Mouse (Mus musculus) intestine, embryonic 15.5 days (tissue): ENCODE results near the gene Bcl11b. TPM values are rescaled to one million over a fixed set of nuclear protein-coding genes. Genes with fewer than 3 reads are reported as not detected.

Experiments used
- ATAC-seq: fragments of 200-750 bp; cut with Nextera tagmentation; 2 replicates; pipeline ENCODE4 v1.8.0; 2017; ENCODE audit warnings: moderate TSS enrichment, moderate library complexity
- H3K27ac ChIP-seq: fragments of 300-500 bp; sonication (generic); 2 replicates; pipeline ENCODE4 v1.5.1; 2015; ENCODE audit warnings: mild to moderate bottlenecking, inconsistent platforms
- H3K27me3 ChIP-seq: fragments of 300-500 bp; sonication (generic); replicated peaks from 2 replicates; pipeline ENCODE4 v1.6.1; 2015; ENCODE audit warnings: inconsistent platforms
- H3K36me3 ChIP-seq: fragments of 300-500 bp; sonication (generic); 2 replicates; pipeline ENCODE4 v1.6.1; 2015; ENCODE audit warnings: inconsistent platforms
- H3K4me1 ChIP-seq: fragments of 300-500 bp; sonication (generic); replicated peaks from 2 replicates; pipeline ENCODE4 v1.6.1; 2015; ENCODE audit warnings: inconsistent platforms
- H3K4me2 ChIP-seq: fragments of 300-500 bp; sonication (generic); replicated peaks from 2 replicates; pipeline ENCODE4 v1.6.1; 2015; ENCODE audit warnings: mild to moderate bottlenecking, inconsistent platforms
- H3K4me3 ChIP-seq: fragments of 300-500 bp; sonication (generic); replicated peaks from 2 replicates; pipeline ENCODE4 v1.5.1; 2015; ENCODE audit warnings: inconsistent platforms
- H3K9ac ChIP-seq: fragments of 300-500 bp; sonication (generic); 2 replicates; pipeline ENCODE4 v1.6.1; 2015; ENCODE audit warnings: inconsistent platforms
- H3K9me3 ChIP-seq: fragments of 300-500 bp; sonication (generic); 2 replicates; pipeline ENCODE4 v1.6.1; 2016; ENCODE audit warnings: inconsistent platforms
- WGBS: fragments of 180-500 bp; shearing (Covaris S2); methylation state at CpG from one replicate; pipeline ENCODE4 v1.1.7; 2015; 5-methylcytosine and 5-hydroxymethylcytosine counted together
- polyA plus RNA-seq: library from polyadenylated mRNA; unstranded; fragments of >200 nt; fragmentation: Nextera tagmentation; extraction: Ambion mirVana; gene quantifications from 2 replicates; pipeline ENCODE4 v1.2.1, GENCODE M21; 2015

Gene Bcl11b
- polyA plus RNA-seq, 1 experiment from 2014 or later: 6.9 TPM

DNA sequence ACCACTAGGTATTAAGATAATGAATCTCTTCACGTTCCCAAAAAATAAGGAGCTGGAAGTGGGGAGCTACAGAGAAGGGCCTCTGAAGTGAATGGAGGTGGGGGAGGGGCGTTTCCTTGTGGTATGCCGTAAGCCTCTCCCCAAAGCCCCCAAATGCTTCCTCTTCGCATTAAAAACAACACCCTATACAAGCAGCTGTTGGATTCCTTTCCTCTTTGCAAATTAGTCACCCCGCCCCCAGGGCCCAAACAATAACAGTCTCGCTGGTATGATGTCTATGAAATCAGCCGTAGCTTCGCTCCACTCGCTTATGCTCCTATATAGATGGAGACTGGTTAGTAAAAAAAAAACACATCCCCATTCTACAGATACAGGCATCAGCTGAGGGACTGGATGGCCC, 25.9 kb downstream of the Bcl11b start:
- 45% methylated on average over 9 of the region's 9 CpGs for WGBS
- Histone ChIP-seq H3K4me3 (no peak overlapping the region), H3K36me3 (no peaks in the 10 kb centered on the region), H3K27ac (no peak overlapping the region), H3K4me1 (peaks cover 43% of the 10 kb centered on the region), H3K27me3 (no peaks in the 10 kb centered on the region), H3K9ac (no peak overlapping the region), H3K9me3 (no peaks in the 10 kb centered on the region), H3K4me2 (no peak overlapping the region)
- ATAC-seq: no peak

DNA sequence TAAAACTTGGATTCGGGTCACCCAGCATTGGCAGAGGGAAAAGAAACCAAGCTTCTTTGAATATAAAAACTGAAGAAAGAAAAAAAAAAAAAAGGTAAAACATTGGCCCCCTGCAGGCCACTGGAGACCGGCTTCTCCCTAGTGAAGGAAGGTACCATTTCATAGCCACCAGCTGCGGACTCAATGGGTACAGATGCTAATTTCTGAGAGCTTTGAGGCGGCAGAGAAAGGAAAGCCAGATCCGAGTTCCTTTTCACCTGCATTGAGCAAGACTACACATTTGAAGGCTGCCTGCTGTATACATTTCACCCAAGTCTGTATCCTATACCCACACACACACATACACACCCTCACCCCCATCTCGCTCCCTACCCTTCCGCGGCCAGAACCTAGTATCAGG, 26.3 kb downstream of the Bcl11b start:
- no peak overlapping the region for H3K4me3 ChIP-seq
- ATAC-seq: no peak
- H3K9me3 ChIP-seq: no peaks in the 10 kb centered on the region
- H3K4me1 ChIP-seq: peaks cover 43% of the 10 kb centered on the region
- no peak overlapping the region for H3K4me2 ChIP-seq
- no peaks in the 10 kb centered on the region for H3K36me3 ChIP-seq
- WGBS: 67% methylated on average over 8 of the region's 8 CpGs
- H3K9ac ChIP-seq: no peak overlapping the region
- H3K27ac ChIP-seq: no peak overlapping the region
- H3K27me3 ChIP-seq: no peaks in the 10 kb centered on the region

DNA sequence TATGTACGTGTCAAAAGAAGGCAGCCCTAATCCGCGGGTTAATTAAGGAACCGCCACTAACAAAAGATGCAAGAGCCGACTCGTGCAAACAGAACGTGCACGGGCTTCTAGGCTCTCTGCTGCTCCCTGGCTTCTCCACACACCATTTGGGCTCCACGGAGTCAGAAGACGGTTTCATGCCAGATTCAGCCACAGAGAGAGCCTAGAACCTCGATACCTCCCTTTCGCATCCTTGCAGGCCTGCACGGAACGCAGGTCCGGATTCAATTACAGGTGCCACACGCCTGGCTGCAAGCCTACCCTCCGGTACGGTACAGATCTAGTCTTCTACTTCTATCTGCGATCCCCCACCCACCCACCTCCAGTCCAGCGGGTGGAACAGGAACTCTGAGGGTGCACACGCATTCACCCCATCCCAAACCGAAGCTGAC, 26.8 kb downstream of the Bcl11b start:
- H3K4me3 ChIP-seq: no peak overlapping the region

DNA sequence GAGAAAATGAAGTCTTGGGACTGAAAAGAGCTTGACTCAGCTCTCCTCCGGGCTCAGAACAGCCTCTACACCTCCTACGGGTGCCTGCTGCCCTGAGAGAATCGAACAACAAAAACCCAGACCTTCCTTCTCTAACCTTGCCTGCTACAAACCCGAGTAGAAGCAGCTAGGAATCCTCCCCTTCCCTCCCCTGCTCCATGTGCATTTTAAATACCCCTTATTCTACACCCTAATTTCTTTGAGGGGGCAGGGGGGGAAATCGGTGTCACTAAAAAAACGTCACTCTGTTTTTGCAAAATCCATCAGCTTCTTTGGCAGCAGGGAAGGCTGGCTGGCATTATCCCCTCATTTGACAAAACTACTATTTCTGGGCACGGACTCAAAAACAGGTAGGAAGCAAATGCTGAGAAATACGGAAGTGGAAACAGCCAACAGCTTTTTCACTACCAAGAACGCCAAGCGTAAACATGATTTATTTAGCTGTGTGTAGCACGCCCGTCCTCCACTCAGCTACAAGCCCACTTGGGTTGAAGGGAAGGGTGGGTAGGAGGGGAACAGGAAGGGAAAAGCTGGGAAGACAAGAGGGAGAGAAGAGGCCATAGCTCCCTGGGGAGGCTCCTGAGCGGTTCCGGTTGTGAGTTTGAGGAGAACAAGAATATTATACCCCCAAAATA, 27.4 kb downstream of the Bcl11b start:
- H3K9me3 ChIP-seq: no peaks in the 10 kb centered on the region
- no peak for ATAC-seq
- H3K4me2 ChIP-seq: peak overlapping the region; percentile 39
- no peak overlapping the region for H3K27ac ChIP-seq
- no peak overlapping the region for H3K4me3 ChIP-seq
- no peaks in the 10 kb centered on the region for H3K36me3 ChIP-seq
- no peak overlapping the region for H3K9ac ChIP-seq
- no peaks in the 10 kb centered on the region for H3K27me3 ChIP-seq
- WGBS: 43% methylated on average over 14 of the region's 14 CpGs
- H3K4me1 ChIP-seq: peaks cover 36% of the 10 kb centered on the region

More for the DNA sequence above, 26.8 kb downstream of the Bcl11b start:
- H3K4me1 ChIP-seq: peaks cover 41% of the 10 kb centered on the region
- no peaks in the 10 kb centered on the region for H3K9me3 ChIP-seq
- H3K27me3 ChIP-seq: no peaks in the 10 kb centered on the region
- no peak overlapping the region for H3K9ac ChIP-seq
- H3K4me2 ChIP-seq: peak overlapping the region; percentile 39
- no peak for ATAC-seq
- no peaks in the 10 kb centered on the region for H3K36me3 ChIP-seq
- WGBS: 49% methylated on average over 22 of the region's 22 CpGs
- no peak overlapping the region for H3K27ac ChIP-seq

DNA sequence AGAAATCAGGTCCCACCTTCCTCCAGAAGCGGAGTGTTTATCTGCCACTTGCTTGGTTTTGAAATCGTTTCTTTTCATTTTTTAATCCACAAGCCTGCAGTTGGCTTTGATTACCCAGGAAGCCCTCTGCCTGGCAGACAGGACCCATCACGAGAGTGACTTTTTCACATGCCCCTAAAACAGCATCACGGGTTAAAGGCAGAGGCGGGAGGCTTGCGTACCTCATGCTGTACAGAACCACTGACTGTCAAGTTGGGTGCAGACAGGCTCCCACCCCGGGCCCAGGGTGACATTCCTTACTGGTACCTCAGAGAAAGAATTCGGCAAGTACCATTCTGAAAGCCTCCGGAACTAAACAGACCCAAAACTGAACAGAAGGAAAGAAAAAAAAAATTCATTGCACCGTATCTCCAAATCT, 27.9 kb downstream of the Bcl11b start:
- Histone ChIP-seq H3K27ac (no peak overlapping the region), H3K27me3 (no peaks in the 10 kb centered on the region), H3K9me3 (no peaks in the 10 kb centered on the region), H3K4me3 (no peak overlapping the region), H3K36me3 (no peaks in the 10 kb centered on the region), H3K9ac (no peak overlapping the region), H3K4me1 (peaks cover 30% of the 10 kb centered on the region), H3K4me2 (no peak overlapping the region)
- 81% methylated on average over 10 of the region's 10 CpGs for WGBS
- no peak for ATAC-seq

DNA sequence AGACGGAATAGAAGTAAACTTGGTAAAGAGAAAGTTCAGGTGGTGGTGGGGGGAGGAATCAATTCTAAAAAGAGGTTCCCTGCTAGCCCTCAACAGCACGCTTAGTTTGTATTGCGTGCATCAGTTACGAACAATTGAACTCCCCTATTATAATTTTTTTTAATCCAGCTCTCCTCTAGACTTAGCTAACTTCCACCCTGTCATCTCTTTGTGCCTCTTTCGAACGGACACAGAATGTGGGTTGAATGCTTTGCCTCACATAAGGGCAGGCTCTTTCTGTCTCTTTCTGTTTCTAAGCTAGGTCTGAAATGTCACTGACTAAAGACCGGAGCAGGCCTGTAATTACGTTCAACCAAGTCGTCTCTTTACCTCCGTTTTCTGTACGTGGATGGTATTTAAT, 28.9 kb downstream of the Bcl11b start:
- Histone ChIP-seq H3K4me1 (peaks cover 22% of the 10 kb centered on the region), H3K36me3 (no peaks in the 10 kb centered on the region), H3K9ac (no peak overlapping the region), H3K27ac (no peak overlapping the region), H3K9me3 (no peaks in the 10 kb centered on the region), H3K4me3 (no peak overlapping the region), H3K27me3 (no peaks in the 10 kb centered on the region), H3K4me2 (no peak overlapping the region)
- WGBS: 84% methylated on average over 11 of the region's 11 CpGs
- no peak for ATAC-seq

DNA sequence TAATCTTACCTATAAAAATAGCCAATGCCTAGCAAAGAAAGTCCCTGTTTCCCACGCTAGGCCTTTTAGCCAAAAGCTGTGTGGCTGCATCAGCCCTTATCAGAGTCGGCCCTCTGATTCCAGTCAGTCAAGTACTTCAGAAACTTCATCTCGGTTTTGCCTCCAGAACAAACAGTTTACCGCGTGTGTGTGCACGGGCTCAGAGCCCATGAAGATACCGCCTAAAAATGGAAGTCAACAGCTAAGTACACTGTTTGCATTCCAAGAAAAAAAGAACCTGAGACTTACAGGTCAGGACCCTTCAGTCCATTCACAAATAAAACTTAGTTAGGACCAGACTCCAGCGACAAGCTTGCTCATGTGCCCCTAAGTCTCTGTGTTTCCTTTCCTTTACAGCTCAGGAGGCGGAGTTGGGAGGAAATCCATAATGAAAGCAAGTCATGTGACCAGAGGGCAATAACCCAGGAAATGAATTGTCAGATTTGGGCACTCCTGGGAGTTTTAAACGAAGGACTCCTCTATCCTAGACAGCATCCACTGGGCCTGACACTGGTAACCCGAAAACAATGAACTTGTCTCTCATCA, 29.8 kb downstream of the Bcl11b start:
- no peak overlapping the region for H3K4me3 ChIP-seq
- H3K27me3 ChIP-seq: no peaks in the 10 kb centered on the region
- no peaks in the 10 kb centered on the region for H3K36me3 ChIP-seq
- no peak overlapping the region for H3K4me2 ChIP-seq
- H3K4me1 ChIP-seq: peaks cover 21% of the 10 kb centered on the region
- no peak overlapping the region for H3K27ac ChIP-seq
- no peak overlapping the region for H3K9ac ChIP-seq
- WGBS: 40% methylated on average over 11 of the region's 11 CpGs
- peak; percentile 61 for ATAC-seq
- H3K9me3 ChIP-seq: no peaks in the 10 kb centered on the region

DNA sequence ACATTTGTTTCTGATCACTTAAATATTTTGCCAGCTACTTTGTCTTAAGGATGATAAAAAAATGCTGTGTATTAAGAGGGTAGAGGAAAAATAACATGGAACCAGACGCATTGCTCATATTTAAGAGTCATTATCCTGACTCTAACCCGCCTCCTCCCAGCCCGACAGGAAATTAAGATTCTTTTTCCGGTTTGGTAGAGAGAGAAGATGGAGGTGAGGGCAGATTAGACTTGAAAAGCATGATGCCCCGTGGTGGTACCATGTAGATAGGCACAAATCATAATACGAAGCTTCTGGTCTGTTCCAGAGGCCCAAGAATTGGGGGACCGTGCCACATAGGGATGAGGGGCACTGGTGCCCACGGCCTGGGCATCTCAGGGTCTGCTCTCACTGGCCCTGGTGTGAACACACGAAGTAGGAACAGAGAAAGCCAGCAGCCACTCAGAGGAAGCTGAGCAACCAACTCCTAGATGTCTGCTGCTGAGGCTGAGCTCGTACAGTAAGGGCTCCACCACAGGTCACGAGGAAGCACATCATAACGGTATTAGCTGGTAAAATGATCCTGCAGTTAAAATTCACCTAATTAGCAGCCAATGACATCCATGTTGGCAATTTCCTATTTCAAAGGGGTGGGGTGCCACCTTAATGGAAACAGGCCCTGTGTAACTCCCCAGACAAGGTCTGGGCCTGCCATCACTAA, 32.2 kb downstream of the Bcl11b start:
- WGBS: 75% methylated on average over 12 of the region's 12 CpGs
- Histone ChIP-seq H3K9me3 (no peaks in the 10 kb centered on the region), H3K36me3 (no peaks in the 10 kb centered on the region), H3K27me3 (no peaks in the 10 kb centered on the region), H3K4me3 (no peak overlapping the region), H3K4me1 (peaks cover 9% of the 10 kb centered on the region), H3K4me2 (no peak overlapping the region), H3K9ac (no peak overlapping the region), H3K27ac (no peak overlapping the region)
- ATAC-seq: no peak

DNA sequence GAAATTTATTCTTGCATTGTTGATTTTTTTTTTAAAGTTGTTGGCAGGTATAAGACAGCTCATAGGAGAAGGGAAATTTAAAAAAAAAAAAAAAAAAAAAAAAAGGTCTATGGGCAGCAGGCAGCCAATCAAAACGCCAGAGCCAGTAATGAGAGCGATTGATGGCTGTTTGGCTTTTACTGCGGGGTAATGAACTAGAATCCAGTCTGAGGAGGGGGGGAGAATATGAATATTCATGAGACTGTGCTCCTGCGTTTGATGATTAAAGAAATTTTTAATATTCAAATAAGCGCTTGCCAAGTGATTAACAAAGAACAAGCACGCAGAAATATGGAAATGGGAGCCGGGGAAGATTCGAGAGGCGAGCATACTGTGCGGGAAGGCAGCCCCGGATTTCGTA, 32.8 kb downstream of the Bcl11b start:
- Histone ChIP-seq H3K27me3 (no peaks in the 10 kb centered on the region), H3K9ac (no peak overlapping the region), H3K27ac (no peak overlapping the region), H3K4me2 (no peak overlapping the region), H3K4me3 (no peak overlapping the region), H3K9me3 (no peaks in the 10 kb centered on the region), H3K36me3 (no peaks in the 10 kb centered on the region), H3K4me1 (peaks cover 9% of the 10 kb centered on the region; the same call in 1 of the 2 replicates)
- ATAC-seq: no peak
- 68% methylated on average over 12 of the region's 12 CpGs for WGBS

DNA sequence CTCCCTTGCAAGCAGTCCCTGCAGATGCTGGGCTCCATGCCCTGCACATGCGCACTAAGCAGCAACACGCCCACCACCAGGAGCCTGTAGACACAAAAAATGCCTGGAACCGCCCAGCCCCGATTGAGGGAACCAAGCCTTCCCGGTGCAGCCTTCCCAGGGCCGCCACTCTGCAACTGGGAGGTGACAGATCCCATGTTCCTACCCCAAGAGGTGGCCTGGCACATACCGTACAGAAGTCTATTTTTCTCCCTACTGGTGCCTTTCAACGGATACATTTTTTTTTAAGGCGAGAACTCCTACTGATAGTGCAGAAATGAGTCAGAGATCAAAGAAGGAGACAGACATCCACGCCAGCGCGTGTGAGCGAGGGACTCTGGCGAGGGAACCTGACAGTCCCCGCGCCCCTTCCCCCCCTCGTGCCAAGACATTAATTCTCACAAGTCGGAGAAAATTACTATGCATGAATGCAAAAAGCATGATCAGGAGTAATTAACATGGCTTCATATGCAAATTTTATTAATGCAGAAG, 33.5 kb downstream of the Bcl11b start:
- WGBS: 55% methylated on average over 18 of the region's 18 CpGs
- no peak overlapping the region for H3K4me2 ChIP-seq
- H3K9ac ChIP-seq: no peak overlapping the region
- peaks cover 9% of the 10 kb centered on the region; the same call in 1 of the 2 replicates for H3K4me1 ChIP-seq
- H3K36me3 ChIP-seq: no peaks in the 10 kb centered on the region
- no peak overlapping the region for H3K27ac ChIP-seq
- no peaks in the 10 kb centered on the region for H3K9me3 ChIP-seq
- no peaks in the 10 kb centered on the region for H3K27me3 ChIP-seq
- no peak for ATAC-seq
- no peak overlapping the region for H3K4me3 ChIP-seq

DNA sequence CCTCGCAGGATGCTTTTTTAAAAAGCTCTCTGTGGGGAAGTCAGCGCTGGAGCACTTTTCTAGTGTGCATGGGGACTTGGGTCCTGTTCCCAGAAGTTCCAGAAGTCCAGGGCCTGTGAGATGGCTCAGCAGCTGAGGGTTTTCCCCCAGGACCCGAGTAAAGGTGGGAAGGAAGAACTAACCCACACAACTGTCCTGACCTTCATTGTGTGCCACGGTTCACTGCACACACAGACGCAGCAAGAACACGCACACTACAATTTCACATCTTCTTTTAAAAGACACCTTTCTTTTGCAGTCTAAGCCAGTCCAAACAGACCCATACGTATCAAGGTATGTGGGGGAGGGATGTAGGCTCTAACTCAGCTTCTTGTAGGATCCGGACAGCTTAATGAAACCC, 34.3 kb downstream of the Bcl11b start:
- no peaks in the 10 kb centered on the region for H3K9me3 ChIP-seq
- 86% methylated on average over 8 of the region's 8 CpGs for WGBS
- no peaks in the 10 kb centered on the region for H3K36me3 ChIP-seq
- no peaks in the 10 kb centered on the region for H3K27me3 ChIP-seq
- no peak for ATAC-seq
- no peak overlapping the region for H3K27ac ChIP-seq
- no peak overlapping the region for H3K4me3 ChIP-seq
- H3K4me2 ChIP-seq: no peak overlapping the region
- H3K4me1 ChIP-seq: peaks cover 9% of the 10 kb centered on the region; the same call in 1 of the 2 replicates
- H3K9ac ChIP-seq: no peak overlapping the region

DNA sequence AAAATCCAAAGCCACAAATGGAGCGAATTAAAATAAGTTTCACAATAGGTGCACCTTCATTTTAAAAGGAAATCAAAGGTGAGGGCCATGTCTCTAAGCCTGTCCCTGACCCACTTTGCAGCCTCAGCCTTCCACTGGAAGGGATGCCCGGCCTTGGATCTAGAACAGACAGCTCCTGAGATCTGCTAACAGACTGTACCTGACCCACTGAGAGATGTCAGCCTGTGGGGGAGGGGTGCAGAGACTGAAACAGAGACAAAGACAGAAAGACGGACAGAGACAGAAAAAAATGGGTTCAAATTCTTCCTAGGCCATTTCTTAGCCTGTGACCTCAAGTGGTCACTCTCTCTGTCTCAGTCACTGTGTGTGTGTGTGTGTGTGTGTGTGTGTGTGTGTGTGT, 35.1 kb downstream of the Bcl11b start:
- ATAC-seq: no peak
- Histone ChIP-seq H3K36me3 (no peaks in the 10 kb centered on the region), H3K27me3 (no peaks in the 10 kb centered on the region), H3K9me3 (no peaks in the 10 kb centered on the region), H3K4me3 (no peak overlapping the region), H3K4me1 (peaks cover 8% of the 10 kb centered on the region; the same call in 1 of the 2 replicates), H3K9ac (no peak overlapping the region), H3K27ac (no peak overlapping the region), H3K4me2 (no peak overlapping the region)
- WGBS: 93% methylated on average over 3 of the region's 3 CpGs
